Mouse (Mus musculus): Measurements from ENCODE around the gene Tmub1.
"Not testable (repeated sequence)": the region's sequence is repeated elsewhere in the genome, so short reads cannot be mapped to it uniquely, and the experiment has no call there.

Tmub1 gene

DNA sequence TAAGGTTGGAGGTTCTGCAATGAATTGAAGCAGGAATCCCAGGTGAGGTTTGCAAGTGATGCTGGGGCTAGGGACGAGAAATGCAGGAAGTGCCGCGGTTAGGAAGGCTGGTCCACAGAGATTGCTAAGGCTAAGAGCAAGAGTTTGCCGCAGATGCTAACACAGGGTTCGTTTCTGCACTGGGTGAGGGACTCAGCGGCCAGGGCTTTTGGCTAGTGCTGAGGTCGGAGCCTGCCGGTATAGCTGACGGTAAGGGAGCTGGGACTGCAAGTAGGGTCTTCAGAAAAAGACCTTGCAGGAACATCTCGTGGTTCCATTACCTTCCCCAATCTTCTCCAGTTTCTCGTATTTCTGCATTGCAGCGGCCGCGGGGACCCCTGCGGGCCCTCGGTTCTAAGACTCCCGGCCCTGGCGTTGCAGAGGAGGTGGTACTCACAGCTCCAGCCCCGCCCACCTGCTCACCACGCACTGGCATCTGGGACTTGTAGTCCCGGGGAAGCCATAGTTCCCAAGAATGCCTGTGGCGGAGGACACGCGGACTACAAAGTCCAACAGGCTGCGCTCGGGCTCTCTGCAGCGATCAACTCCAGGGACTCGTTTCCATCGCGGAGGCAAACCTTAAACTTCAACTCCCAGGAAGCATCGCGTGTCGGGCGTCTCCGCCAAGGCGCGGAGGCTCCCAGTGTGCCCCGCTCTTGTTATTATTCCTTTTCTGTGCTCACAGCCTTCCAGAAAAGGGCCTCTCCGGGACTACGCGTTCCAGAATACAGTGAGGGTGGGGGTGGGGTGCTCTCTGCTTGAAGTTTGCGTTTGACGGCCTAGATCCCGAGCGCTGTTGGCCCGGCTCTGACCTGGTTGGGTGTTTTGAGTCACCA lies 24.3 kb downstream of the Tmub1 start, which contains the start of the genes Cdk5 and Slc4a2:
Gene Cdk5, minus strand, starts transcription at position 402 of the 875 bp plus-strand sequence.
Gene Slc4a2, plus strand, starts transcription at position 709 of the 875 bp plus-strand sequence.
- DNase-seq, result peak; percentile 99 to 100

DNA sequence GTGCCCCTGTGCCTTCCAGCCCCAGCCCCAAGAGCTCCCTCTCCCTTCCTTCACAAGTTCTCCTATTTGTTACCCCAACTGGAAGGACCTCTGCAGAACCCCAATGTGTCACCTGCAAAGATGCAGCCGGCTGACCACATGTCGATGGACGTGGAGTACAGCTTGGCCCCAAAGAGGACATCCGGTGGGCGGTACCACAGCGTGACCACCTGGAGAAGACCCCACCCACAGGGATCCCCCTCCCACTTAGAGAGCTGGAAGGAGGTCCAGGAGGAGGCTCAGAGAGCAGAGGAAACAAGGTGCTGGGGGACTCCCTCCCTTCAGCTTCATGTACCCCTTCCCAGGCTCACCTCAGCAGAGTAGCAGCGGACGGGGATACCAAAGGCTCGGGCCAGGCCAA lies 27.3 kb downstream of the Tmub1 start:
- DNase-seq, result no peak

DNA sequence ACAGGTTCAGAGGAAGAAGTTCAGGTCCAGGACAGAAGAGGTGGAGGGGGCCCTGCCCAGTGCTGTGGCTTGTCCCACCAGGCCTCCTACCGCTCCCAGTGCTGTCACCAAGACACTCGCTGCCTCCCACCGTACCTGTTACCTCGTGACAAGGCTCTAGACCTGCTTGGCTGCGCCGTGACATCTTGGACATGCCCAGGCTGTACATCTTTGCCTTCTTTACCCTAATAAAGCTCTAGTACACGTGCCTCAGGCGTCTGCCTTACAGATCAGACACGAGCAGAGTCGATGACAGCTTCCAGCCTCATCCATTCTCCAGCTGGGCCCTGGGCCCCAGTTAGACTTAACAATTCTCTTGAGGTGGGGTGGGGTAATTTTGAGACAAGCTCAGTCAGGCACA lies 30.1 kb downstream of the Tmub1 start:
- no peak for DNase-seq

DNA sequence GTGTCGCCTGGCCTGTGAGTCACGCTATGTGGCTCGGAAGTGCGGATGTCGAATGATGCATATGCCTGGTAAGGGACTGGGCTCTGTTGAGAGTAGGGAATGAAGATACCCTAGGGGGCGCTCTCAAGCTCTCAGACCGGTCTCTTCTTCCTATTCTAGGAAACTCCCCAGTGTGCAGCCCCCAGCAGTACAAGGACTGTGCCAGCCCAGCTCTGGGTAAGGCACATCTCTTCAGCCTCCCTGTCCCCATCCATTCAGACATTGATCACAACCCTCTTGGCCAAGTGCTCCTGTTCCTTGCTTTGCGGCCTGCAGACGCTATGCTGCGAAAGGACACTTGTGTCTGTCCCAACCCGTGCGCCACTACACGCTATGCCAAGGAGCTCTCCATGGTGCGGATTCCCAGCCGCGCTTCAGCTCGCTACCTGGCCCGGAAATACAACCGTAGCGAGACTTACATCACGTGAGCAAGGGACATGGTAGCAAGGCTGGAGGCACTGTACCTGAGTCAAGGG lies 31.4 kb downstream of the Tmub1 start:
- DNase-seq, result peak; percentile 84 to 91

DNA sequence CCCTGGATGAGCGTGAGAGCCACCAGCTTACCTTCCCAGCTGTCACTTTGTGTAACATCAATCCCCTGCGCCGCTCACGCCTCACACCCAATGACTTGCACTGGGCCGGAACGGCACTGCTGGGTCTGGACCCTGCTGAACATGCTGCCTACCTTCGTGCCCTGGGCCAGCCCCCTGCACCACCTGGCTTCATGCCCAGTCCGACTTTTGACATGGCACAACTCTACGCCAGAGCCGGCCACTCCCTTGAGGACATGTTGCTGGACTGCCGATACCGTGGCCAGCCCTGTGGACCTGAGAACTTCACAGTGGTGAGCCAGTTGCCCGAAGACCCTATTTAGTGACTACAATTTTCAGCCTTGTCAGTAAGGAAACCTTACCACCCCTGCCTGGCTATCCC lies 33.7 kb downstream of the Tmub1 start:
- DNase-seq, result peak in 1 of 2 experiments; percentile 43

DNA sequence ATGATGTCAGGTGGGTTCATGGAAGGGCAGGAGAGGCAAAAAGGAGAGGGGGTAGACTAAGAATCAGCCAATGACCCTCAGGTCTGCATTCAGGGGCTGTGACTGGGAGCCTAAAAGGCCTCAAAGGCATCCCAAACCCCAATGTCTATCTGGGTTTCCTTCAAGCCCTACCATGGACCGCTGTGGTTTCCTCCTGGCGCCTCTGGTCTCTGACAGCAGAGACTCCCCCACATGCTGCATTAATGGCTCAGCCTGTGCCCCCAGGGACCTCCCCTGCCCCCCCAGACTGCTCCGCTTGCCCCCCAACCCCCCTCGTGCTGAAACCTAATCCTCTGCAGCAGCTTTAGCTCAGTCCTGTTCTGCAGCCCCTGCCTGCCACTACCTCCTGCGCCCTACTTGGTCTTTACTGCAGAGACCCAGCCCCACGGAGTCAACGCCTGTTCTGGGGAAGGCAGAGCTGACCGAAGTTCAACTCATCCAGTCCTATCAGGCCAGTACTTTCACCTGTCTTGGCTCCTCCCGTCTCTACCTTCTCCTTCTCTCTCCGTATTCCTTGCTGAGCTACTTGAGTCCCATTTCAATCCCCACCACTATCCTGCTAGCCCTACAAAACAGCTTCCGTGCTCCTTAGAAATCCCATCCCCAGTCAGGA lies 34.5 kb downstream of the Tmub1 start, which contains the start of gene Asic3:
Gene Asic3, plus strand, starts transcription at position 351 of the 652 bp plus-strand sequence.
- no peak for DNase-seq

- no peak for DNase-seq
These were observed 35.6 kb downstream of the Tmub1 start for GRCm38 (mm10) chr5:24412063-24412462.

GRCm38 (mm10) chr5:24409466-24409865 lies 38.2 kb downstream of the Tmub1 start:
- DNase-seq, result no peak

DNA sequence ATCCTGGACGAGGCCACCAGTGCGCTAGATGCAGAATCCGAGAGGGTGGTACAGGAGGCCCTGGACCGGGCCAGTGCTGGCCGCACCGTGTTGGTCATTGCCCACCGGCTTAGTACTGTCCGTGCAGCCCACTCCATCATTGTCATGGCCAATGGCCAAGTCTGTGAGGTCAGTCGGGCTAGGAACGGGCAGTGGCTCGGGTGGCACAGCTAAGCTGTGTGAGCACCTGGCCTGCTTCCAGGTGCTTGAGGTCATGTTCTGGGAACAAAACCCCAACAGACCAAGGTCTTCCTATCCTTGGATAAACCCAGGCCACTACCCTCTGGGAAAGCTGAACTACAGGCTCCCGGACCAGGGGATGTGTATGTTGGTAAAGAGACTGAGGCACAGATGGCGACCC lies 39.0 kb downstream of the Tmub1 start:
- peak in 1 of 2 experiments; percentile 33 for DNase-seq

- no peak for DNase-seq
These were observed 42.2 kb downstream of the Tmub1 start for GRCm38 (mm10) chr5:24405389-24405876.

GRCm38 (mm10) chr5:24404594-24405360 lies 42.9 kb downstream of the Tmub1 start:
- no peak for DNase-seq

DNA sequence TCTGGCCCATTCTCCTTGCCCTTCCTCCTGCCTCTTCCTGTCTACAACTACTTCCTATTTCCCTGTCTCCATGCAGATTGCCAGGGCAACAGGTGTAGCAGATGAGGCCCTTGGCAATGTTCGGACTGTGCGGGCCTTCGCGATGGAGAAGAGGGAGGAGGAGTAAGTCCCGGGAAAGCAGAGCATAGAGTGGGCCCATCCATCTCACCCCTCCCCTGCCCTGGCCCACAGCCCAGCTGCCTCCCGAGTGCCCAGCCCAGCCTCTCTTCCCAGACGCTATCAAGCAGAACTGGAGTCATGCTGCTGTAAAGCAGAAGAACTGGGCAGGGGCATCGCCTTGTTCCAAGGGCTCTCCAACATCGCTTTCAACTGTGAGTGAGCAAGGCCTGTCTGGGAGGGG lies 45.7 kb downstream of the Tmub1 start:
- DNase-seq, result peak; percentile 87 to 92

DNA sequence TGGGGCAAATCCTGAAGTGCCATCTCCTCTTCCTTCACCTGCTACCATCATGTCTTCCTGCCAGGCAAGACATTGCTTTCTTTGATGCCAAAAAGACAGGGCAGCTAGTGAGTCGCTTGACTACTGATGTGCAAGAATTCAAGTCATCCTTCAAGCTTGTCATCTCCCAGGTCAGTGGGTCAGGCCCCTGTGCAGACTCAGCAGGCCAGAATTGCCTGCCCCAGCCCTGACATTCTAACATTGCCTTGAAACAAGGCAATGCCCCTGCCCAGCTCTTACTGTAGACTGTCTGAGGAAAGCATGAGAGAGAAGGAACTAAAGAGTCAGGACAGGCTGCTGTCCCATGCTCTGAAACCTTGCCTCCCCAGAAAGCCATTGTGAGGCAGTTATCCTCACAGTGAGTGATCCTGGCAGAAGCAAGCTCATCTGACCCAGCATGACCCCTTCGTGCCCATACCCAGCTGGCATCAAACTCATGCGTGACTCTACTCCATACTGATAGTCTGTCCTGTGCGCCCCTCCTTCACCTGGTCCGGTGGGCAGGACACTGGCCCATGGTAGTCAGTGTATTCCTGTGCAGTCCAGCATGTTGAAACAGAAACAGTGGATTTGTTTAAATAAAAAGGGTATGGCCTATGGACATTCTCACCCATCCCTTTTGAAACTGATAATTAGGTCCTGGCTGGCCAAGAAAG lies 46.6 kb downstream of the Tmub1 start:
- DNase-seq, result no peak

GRCm38 (mm10) chr5:24400362-24400761 lies 47.3 kb downstream of the Tmub1 start:
- peak; percentile 62 to 71 for DNase-seq

GRCm38 (mm10) chr5:24399686-24400085 lies 48.0 kb downstream of the Tmub1 start:
- DNase-seq, result no peak

DNA sequence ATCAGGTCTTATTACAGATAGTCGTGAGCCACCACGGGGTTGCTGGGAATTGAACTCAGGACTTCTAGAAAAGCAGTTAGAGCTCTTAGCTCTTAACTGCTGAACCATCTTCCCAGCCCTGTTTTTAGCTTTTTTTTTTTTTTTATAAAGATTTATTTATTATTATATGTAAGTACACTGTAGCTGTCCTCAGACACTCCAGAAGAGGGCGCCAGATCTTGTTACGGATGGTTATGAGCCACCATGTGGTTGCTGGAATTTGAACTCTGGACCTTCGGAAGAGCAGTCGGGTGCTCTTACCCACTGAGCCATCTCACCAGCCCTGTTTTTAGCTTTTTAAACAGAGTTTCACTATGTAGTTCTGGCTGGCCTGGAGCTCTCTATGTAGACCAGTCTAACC lies 51.4 kb downstream of the Tmub1 start:
- DNase-seq, result not testable (repeated sequence)
